Mouse (Mus musculus) E14TG2a.4 (cell line): ENCODE data around the gene Atp6v1e2.

ENCODE experiments used
- H3K27me3 ChIP-seq: 2 replicates; pipeline ENCODE4 v1.6.1; 2014; ENCODE audit warnings: low read length, control low read depth; ENCODE audit not compliant: insufficient read depth
- H3K36me3 ChIP-seq: 2 replicates; pipeline ENCODE4 v1.6.1; 2014; ENCODE audit warnings: low read length, control low read depth; ENCODE audit not compliant: insufficient read depth
- H3K4me1 ChIP-seq: replicated peaks from 2 replicates; pipeline ENCODE4 v1.6.1; 2014; ENCODE audit warnings: low read depth, low read length, control low read depth
- H3K4me3 ChIP-seq: replicated peaks from 2 replicates; pipeline ENCODE4 v1.5.1; 2014; ENCODE audit warnings: mild to moderate bottlenecking, low read length
- H3K9me3 ChIP-seq: 2 replicates; pipeline ENCODE4 v1.6.1; 2014; ENCODE audit warnings: low read length, control low read depth
- CTCF ChIP-seq: conservative IDR thresholded peaks from 2 replicates; pipeline ENCODE4 v1.5.1; 2014; ENCODE audit warnings: low read length
- NANOG ChIP-seq: IDR thresholded peaks from 2 replicates; pipeline ENCODE4 v1.6.1; 2014; ENCODE audit warnings: borderline replicate concordance, low read length, mixed read lengths
- POU5F1 ChIP-seq: IDR thresholded peaks from 2 replicates; pipeline ENCODE4 v1.6.1; 2014; ENCODE audit warnings: low read length, borderline replicate concordance

Gene Atp6v1e2

DNA sequence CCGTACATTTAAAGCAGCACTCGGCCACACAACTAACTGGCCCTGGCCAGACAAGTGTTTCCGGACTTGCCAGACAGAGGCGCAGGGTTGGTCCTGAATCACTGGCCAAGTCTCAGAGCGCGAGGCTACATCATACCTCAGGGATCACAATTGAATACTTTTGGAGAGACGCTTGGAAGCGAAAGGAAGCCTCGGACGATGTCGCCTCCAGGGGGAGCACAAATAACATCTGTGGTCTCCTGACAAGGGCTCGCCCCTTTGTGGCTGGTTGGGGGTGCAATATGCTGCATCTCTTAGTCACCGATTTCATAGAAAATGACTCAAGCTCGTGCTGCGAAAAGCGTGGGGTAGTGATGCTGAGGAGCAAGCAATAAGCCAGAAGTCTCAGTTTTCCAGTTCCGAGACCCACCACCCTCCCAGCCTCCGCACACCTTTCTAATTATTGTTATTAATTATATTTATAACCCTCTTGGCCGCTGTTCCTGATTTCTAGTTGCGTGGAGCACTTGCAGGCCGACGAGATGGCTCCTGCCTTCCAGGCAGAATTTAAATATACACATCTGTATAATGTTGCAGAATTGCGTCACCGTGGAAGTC, 14.7 kb upstream of the Atp6v1e2 start:
- Histone ChIP-seq H3K9me3 (no peaks in the 10 kb centered on the region), H3K36me3 (peaks cover 2% of the 10 kb centered on the region; the same call in 1 of the 2 replicates), H3K4me1 (peaks cover 26% of the 10 kb centered on the region), H3K4me3 (peak overlapping the region; percentile 84), H3K27me3 (peaks cover 26% of the 10 kb centered on the region)
- TF ChIP-seq NANOG: no peak
- TF ChIP-seq POU5F1: no peak
- TF ChIP-seq CTCF: peak; percentile 42

DNA sequence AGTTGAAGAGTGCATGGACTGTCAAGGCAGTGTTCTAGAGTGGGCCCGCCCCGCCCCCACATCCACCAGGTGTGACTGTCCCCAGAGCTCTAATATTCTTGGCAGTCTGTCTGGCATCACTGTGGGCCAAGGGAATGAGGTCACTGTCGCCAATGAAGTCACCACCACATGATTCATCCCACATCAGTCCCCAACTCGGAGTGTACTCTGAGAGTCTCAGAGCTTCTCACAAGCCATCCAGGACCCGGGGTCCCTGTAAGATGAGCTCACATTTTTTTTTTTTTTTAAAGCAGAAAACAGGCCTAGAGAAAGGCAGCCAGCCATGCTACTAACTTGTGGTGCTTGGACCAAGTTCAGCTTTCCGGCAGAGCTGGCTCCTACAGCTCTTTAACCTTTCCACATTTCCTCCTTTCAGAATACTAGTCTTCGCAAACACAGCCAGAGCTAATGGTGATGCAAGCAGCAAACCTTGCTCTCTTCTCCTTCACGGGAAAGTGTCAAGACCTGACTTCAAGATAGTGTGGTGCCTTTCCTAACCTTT, 13.7 kb upstream of the Atp6v1e2 start:
- TF ChIP-seq POU5F1 (no peak), NANOG (no peak), CTCF (no peak)
- Histone ChIP-seq H3K36me3 (no peaks in the 10 kb centered on the region), H3K4me1 (peaks cover 24% of the 10 kb centered on the region), H3K27me3 (peaks cover 26% of the 10 kb centered on the region), H3K9me3 (no peaks in the 10 kb centered on the region), H3K4me3 (no peak overlapping the region)

DNA sequence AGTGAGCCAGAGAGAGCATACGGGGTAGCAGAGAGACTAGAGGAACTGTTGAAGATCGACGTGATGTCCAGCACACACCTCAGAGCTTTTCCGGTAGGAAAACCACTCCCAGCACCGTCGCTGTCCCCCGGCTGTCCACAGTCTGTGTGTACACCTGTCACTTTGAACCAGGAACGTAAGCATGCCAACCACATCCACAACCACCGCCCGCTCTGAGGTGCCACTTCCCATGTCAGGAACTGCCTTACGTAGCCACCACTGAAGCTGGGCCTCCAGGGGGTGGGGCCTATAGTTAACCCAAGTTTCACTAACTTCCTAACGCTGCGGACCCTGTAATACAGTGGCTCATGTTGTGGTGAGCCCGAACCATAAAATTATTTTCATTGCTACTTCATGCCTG, 10.3 kb upstream of the Atp6v1e2 start:
- Histone ChIP-seq H3K4me3 (no peak overlapping the region), H3K9me3 (peaks cover 13% of the 10 kb centered on the region), H3K4me1 (peaks cover 6% of the 10 kb centered on the region), H3K27me3 (peaks cover 26% of the 10 kb centered on the region), H3K36me3 (no peaks in the 10 kb centered on the region)
- TF ChIP-seq NANOG (no peak), POU5F1 (no peak), CTCF (no peak)

DNA sequence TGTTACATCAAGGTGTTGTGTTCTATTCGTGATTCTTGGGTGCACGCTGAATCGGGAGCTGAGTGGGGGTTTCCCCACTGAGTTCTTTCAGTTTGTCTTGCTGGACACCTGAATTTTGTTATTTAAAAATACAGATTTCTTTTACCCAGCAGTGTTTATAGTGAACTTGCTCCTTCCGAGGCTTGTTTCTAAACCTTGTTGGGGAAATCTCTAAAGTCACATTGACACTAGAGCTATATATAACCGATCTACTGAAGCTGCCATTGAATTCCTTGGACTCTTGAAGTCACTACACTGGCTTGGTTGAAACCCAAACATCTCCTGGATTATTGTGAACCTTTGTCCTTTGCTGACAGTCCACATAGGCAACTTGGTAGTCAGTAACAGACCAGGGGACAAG, 9.5 kb upstream of the Atp6v1e2 start:
- H3K9me3 ChIP-seq: peaks cover 13% of the 10 kb centered on the region
- TF ChIP-seq NANOG (no peak), POU5F1 (no peak), CTCF (no peak)
- no peak overlapping the region for H3K4me3 ChIP-seq
- H3K4me1 ChIP-seq: peaks cover 5% of the 10 kb centered on the region
- no peaks in the 10 kb centered on the region for H3K36me3 ChIP-seq
- H3K27me3 ChIP-seq: peaks cover 28% of the 10 kb centered on the region

DNA sequence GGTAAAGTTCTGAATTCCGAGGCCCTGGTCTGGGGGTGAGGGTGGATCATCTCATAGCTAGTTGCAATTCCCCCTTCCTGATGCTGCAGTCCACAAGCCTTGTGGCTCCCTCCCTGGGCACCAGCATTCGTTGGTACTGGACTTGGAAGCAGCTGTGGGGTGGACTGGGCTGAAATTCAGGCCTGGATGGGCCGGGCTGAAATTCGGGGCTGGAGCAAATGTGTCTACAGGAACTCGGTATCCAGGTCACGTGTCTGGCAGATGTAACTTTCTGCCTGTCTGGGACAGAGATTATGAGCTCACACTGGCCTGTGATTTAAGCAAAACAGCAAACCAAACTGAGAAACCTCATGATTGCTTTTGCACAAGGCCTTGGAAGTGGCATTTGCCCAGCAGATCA, 1.1 kb upstream of the Atp6v1e2 start:
- Histone ChIP-seq H3K9me3 (peaks cover 2% of the 10 kb centered on the region; the same call in 1 of the 2 replicates), H3K27me3 (peaks cover 28% of the 10 kb centered on the region), H3K4me1 (peaks cover 16% of the 10 kb centered on the region), H3K36me3 (no peaks in the 10 kb centered on the region), H3K4me3 (no peak overlapping the region)
- TF ChIP-seq POU5F1 (no peak), CTCF (no peak), NANOG (no peak)

DNA sequence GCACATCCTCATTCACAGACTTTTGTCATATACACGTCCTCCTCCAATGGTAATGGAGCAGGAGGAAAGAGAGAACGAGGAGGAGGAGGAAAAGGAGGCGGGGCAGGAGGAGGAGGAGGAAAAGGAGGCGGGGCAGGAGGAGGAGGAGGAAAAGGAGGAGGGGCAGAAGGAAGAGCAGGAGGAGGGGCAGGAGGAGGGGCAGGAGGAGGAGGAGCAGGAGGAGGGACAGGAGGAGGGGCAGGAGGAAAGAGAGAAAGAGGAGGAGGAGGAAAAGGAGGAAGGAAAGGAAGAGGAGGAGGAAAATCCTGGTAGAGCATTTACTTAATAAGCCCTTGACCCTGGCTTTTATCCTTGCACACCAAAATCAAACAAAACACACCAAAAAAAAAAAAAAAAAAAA, 1.6 kb downstream of the Atp6v1e2 start:
- Histone ChIP-seq H3K27me3 (peaks cover 29% of the 10 kb centered on the region), H3K4me3 (no peak overlapping the region), H3K9me3 (no peaks in the 10 kb centered on the region), H3K36me3 (no peaks in the 10 kb centered on the region), H3K4me1 (peaks cover 36% of the 10 kb centered on the region)
- no peak for TF ChIP-seq NANOG
- no peak for TF ChIP-seq POU5F1
- TF ChIP-seq CTCF: no peak

DNA sequence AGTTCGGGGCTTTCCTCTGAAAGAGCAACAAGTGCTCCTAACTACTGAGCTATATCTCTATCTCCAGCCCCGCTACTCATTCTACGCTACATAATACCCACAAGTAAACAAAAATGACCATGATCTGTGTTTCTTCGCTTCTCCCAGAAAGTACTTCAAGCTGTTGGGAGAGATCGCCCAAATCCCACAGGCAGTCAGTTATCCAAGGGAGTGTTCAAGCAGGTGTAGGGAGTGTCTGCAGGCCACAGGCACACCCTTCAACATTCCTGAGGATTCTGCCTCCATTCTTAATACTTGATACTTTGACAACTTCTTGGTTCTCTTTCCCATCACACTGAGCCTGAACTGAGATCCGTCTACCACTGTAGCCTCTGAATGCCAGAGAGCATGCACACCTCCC, 4.5 kb downstream of the Atp6v1e2 start:
- TF ChIP-seq CTCF (no peak), NANOG (no peak), POU5F1 (no peak)
- Histone ChIP-seq H3K27me3 (peaks cover 25% of the 10 kb centered on the region), H3K4me3 (no peak overlapping the region), H3K36me3 (no peaks in the 10 kb centered on the region), H3K4me1 (peaks cover 44% of the 10 kb centered on the region), H3K9me3 (no peaks in the 10 kb centered on the region)

DNA sequence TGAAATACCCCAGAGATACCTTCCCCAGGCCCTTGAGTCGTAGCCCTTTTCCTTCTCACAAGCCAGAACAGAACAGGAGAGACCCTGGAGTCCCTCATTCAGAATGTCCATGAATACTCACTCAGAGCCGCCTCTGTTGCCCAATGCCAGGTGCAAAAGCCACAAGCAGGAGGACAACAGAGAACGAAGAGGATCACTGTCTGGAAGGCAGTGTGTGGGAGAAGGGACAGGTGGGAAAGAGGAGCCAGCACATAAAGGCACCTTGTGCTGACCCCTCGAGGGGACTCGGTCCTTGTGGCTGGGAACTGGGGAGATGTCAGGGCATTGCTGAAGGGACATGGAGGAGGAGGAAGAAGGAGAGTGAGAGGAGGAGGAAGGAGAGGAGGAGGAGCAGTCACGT, 5.6 kb downstream of the Atp6v1e2 start:
- Histone ChIP-seq H3K9me3 (no peaks in the 10 kb centered on the region), H3K4me1 (peaks cover 52% of the 10 kb centered on the region), H3K27me3 (peaks cover 23% of the 10 kb centered on the region), H3K4me3 (no peak overlapping the region), H3K36me3 (no peaks in the 10 kb centered on the region)
- TF ChIP-seq CTCF (no peak), NANOG (no peak), POU5F1 (no peak)

DNA sequence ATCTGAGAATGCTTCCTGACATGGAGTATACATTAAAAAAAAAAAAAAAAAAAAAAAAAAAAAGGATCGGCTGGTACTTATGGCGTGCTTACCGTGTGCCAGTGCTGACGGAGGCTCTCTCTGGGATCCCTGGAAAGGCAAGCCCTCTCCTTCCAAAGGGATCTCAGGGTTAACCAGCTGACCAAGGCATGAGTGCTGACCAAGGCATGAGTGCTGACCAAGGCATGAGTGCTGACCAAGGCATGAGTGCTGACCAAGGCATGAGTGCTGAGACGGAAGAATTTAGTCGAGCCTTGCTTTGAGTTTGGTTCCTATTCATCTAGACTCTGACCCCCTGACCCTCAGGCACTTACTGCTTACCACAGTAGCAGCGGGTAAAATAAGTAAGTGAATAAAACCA, 9.0 kb downstream of the Atp6v1e2 start:
- TF ChIP-seq CTCF: no peak
- no peak for TF ChIP-seq NANOG
- TF ChIP-seq POU5F1: no peak
- H3K36me3 ChIP-seq: no peaks in the 10 kb centered on the region
- no peaks in the 10 kb centered on the region for H3K9me3 ChIP-seq
- peaks cover 32% of the 10 kb centered on the region for H3K27me3 ChIP-seq
- no peak overlapping the region for H3K4me3 ChIP-seq
- H3K4me1 ChIP-seq: peaks cover 37% of the 10 kb centered on the region
